Mouse (Mus musculus) urinary bladder, postnatal 10 days (tissue): ENCODE data around the gene Pigm.
A peak's percentile ranks its signal among the peaks of the same experiment; 100 is the strongest.

Experiments used
- DNase-seq: peaks from one replicate; pipeline ENCODE4 v3.0.0; 2022; ENCODE audit warnings: low spot score

Gene Pigm

DNA sequence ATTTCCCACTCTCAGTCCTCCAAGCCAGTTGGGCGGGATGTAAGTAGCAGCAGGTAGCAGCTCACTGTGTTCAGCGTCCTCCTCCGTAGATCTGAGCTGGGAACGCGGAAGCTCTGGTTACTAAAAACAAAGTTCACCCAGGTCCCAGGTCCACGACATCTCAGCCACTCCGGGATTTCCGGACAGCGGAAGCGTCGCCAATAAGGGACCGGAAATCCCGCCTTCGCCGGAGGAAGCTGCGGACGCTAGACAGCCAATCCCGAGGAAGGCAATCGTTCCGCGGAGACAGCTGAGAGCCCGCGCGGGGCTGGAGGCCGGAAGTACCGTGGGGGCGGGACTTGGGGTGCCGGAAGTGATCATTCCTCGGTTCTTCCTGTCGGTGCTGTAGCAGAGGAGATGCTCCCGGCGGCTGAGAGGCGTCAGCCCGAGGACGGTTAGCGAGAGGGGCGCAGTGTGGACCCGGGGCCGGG, at the start of gene Pigm:
Pigm (plus strand) TSS at position 349 of the 470 bp plus-strand sequence.
- DNase-seq, result peak; percentile 96

DNA sequence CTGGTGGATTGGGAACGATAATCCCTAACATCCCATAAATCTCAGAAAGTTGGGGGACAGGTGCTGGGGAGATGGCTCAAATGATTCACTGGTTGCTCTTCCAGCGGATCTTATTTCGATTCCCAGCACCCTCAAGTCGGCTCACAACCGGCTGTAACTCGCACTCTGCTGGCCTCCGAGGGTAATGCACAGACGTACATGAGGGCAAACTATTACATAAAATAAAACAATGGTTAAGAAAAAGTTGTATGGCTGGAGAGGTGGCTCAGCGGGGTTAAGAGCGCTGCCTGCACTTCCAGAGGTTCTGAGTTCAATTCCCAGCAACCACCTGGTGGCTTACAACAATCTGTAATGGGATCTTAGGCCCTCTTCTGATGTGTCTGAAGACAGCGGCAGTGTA, 49.7 kb upstream of the Pigm start:
- no peak for DNase-seq

DNA sequence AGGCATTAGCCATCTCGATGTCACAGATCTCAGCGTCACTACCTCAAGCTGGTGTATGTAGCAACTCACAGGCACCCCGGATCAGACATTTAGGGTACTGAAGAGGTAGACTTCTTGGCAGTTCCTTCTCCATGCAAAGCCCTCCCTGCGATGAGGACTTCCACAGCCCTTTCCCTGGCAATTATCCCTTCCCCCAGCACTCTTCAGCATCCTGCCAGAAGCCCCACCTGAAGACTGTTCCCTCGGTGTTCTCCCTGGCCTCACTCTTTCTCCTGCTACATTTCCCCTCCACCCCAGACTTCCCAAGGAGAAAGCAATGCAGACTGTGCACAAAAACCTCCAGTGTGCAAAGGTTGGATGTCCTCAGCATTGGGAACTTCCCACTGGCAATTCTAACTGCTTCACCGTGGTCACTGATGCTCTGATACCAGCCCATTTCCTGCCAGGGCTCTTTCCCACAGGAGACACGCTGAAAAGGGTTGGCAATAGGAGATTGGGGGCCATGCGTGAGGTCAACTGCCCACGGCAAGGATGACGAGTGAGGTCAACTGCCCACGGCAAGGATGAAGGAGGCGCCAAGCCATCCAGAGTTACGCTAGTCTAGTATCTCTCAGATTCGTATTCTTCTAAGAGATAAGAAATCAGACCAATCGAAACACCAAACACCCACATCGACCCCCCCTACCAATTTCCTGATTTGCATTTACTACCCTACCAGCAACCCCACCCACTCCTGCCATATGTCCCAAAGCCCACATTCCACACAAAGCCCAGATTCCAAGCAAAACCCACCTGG, 48.9 kb upstream of the Pigm start:
- DNase-seq, result no peak

DNA sequence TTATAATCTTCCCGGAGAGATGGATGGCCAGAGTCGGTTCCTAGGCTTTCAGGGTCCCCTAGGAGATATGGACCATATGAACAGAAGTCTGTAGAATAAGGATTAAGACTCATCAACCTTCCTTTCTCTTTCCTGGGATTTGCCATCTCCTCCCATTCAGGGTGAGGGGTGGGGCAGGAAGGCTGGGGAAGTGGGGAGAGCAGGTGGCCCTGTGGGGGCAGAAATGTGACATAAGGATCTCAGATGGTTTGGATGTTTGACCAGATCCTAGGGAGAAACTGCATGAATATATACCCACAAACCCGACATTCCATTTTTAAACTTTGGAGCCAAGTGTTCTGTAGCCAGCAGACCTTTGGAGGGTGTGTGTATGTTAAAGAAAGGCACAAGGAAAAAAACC, 48.3 kb upstream of the Pigm start:
- DNase-seq, result no peak

DNA sequence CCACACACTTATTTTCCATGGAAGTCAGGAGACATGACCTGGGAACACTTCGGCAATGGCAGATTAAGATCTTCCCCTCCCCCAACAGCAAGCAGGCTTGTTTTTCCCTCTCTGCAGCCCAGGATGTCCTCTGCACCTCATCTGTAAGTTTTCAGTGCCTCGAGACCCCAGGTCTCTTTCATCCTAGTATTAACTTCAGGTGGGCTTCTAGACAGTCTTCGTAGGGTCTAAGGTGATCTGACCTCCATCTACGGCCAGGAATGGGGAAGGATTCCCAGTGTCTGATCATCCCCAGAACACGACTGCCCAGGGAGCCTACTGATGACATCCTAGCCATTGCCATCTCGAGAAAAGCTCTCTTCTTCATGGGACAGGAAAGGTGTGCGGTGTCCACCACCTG, 47.9 kb upstream of the Pigm start:
- no peak for DNase-seq

DNA sequence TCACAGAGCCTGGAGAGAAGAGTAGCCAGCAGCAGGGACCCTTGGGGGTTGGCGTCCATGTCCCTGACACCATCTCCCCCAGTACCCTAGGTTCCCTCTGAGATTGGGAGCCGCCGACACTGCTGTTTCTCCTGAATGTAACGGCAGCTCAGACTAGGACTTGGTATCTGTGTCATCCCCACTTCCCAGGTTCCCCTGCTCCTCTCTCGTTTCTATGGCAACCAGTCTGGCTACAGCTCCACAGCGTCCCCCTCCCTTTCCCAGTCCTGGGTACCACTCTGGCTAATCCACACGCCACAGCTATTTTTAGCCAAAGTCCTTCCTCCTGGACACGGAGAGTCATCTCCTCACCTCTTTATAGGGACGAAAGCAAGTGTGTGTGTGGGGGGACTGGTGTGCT, 47.2 kb upstream of the Pigm start, which contains the start of gene Kcnj9:
Kcnj9 (minus strand) TSS at position 188 of the 400 bp plus-strand sequence.
- no peak for DNase-seq

DNA sequence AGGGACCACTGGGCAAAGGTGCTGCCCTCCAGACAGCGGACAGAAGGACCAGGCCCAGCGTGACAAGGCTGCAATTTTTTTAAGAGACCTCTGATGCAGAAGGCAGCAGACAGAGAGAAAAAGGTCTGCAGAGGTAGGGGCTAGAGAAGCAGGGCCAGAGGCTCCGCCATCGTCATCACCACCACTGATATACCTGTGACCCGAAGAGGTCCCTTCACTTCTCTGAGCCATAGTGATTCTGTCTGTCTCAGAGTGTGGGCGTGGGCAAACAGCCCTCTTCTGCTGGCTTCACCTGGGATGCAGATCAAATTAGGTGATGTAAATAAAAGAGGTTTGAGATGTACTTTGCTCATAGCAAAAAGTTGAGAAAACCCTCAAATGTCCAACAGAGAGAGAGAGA, 46.7 kb upstream of the Pigm start:
- no peak for DNase-seq

DNA sequence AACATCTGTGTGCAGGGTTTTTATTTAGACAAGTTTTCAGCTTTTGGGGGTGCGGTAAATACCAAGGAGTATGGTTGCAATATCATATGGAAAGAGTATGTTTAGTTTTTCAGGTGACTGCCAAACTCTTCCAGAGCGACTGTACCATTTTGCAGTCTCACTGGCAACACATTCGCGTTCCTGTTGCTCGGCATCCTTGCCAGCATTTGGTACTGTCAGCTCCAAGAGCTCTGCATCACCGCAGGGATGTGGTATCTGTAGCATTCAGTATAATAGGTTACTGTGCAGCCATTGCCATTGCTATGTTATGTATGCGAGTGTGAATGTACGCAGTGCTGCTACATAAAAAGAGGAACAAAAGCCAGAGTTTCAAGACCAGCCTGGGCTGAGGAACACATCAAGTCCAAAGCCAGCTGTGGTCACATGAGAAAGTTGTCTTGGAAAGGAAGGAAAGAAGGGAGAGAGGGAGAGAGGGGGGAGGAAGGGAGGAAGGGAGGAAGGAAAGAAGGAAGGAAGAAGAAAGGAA, 44.9 kb upstream of the Pigm start:
- no peak for DNase-seq

DNA sequence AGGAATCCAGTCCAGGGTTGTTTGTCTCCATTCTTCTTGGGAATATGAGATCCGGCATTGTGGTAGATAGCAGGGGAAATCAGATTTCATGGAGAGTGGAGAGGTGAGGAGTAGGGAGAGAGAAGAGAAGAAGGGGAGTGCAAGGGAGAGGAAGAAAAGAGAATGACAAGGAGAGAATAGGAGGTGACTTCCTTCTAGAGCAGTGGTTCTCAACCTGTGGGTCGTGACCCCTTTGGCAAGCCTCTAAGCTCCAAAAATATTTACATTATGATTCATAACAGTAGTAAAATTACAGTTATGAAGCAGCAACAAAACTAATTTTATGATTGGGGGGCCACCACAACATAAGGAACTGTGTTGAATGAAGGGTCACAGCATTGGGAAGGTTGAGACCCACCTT, 43.4 kb upstream of the Pigm start:
- DNase-seq, result no peak

DNA sequence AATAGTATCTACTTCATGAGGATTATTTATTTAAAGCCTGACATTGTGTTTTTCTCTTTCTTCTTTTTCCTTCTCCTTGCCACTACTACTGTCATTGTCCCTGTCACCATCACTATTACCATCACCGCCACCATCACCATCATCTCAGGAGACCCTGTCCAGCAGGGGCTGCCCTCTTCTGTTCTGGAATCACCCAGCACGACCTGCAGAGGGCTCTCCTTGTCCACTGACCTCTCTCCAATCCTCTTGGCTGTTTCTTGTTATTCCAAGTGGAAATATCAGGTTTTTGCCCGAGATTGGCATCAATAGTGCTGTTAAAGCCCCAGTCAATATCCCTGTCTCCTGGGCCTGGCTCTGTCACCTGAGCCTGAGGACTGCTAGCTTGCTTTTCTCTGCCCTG, 42.8 kb upstream of the Pigm start:
- no peak for DNase-seq

DNA sequence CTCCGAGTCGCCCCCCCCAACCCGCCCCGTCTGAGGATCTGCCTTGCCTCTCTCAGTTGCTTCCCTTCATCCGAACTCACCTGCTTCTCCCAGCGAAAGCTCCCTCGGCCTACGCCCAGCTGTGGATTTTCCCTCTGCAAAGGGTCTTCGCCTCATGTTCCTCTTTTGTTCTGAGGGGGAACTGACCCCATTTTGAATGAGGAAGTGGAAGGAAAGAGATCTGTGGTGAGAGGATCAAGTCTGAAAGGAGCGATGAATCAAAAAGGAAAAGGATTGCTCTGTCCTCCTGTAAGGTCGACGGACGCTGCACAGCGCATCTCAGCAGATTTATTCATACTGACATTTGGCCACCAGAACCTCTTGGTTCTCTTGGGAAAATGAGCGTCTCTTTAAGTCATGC, 40.5 kb upstream of the Pigm start:
- DNase-seq, result no peak

DNA sequence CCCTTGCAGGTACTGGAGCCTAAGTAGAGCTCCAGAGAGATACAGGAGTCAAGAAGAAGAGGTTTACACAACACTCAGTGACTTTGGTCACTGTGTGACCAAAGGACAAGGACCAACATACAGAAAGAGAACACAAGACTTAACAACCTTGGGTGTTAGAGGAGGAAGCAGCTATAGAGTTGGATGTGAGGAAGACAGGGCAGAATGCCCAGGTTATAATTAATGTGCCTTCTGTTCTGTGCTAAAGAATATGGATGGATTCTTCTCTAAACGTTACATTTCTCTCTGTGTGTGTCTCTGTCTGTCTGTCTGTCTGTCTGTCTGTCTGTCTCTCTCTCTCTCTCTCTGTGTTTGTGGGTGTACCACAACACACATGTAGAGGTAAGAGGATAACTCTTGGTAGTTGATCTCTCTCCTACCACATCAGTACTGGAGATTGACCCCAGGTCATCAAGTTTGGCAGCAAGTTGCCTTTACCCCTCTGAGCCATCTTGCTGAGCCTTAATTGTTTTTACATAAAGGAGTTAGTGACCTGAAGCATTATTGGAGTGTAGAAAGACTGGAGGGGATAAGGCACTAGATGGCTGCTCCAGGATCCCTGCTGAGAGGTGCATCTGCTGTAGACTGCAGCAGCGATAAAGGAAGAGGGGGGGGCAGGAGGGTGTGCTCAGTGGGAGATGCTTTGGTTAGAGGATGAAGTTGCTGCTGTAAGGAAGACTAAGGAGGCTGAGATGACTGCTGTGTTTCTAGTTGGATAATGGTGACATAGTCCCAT, 38.7 kb upstream of the Pigm start:
- DNase-seq, result no peak

DNA sequence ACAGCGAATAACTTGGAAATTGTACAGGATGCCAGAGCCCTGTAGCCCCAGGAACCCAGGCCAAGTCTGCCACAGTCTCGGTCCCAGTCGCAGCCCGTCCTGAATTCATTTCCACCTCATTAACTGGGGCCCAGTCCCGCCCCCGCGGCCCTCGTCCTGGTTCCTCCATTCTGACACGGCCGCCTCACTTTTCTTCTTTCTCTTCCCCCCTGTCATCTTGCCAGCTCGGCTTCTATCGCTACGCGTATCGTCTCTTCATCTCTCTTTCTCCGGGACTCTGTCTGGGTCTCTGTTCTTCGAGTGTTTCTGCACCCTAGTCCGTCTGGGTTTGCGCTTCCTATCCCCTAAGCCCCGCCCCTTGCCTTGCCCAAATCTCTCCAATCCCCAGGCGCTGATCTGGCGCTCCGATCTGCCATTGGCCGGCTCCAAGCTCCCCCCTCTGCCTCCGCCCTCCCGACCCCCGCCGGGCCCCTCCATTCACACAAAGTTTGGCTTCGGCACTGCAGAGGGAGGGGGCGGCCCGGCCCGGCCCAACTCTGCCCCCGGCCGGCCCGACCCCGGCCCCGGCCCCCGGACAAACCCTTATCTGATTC, 35.5 kb upstream of the Pigm start, which contains the start of gene Kcnj10:
Kcnj10 (plus strand) TSS at position 482 of the 593 bp plus-strand sequence.
- no peak for DNase-seq

DNA sequence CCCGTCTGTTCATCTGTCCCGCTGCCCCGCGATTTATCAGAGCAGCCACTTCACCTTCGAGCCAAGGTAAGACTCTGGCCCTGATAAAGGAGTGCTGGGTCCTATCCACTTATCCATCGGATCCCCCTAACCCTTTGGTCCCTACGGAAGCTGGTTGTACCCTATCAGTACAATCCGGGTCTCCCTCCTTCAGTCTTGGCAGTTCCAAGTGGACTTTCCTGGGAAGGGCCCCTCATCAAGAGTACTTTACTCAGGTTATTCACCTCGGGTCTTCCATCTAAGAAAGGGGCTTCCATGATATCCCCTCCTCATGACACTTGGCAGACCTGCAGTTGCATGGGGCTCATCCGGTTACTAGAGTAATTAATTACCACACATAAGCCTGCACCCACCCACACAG, 35.0 kb upstream of the Pigm start:
- no peak for DNase-seq

DNA sequence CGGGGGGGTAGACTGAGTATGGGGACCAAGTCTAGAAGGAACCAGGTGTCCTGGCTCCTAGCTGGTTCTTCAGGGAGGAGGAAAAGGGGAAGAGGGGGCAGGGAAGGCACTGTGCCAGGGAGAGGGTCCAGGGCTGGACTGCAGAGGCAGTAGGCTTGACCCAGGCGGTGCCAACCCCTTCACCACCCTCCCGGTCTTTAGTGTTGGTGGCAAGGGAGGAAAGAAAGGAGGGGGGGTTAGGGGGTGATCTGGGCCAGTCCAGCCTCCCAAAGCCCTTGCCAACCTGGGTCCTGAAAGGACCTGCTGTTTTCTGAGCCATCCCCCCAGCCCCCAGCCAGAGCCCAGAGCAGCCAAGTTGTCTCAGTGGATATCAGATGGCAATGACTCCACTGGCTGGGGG, 33.6 kb upstream of the Pigm start:
- DNase-seq, result no peak

DNA sequence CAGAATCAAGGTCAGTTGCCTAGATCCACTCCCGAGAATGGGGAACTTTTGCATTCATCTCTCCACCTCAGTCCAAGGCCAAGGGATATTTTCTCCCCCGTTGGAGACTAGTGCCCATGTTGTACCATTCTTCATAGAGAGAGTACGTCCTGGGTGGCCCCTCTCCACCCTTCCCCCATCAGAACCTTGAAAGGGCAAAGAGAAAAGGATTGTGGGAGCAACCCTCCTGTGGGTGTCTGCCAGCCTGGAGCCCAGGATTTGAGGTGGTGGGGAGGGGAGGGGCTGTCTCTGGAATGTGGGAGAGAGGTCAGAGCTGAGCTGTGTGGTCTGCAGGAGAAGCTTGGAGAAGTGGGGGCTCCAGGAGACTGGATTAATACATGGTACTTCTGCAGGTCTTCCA, 32.4 kb upstream of the Pigm start:
- no peak for DNase-seq

DNA sequence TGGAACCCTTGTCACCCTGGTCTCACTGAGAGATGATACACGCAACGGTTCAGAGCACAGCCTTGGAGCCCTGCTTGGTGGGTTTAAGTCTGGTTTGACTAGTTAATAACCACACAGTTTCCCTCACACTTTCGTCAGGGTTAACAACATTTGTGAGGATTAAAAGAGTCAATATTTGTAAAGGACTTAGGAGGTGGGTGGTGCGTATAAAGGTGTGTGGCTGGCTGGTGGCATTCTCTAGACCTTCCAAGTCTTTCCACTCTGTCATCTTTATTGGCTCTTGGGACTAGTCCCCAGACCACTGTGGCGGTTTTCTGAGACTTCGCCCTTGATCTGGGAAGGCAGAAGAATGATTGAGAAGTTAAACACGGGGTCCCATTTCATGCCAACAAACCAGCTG, 31.5 kb upstream of the Pigm start:
- no peak for DNase-seq

DNA sequence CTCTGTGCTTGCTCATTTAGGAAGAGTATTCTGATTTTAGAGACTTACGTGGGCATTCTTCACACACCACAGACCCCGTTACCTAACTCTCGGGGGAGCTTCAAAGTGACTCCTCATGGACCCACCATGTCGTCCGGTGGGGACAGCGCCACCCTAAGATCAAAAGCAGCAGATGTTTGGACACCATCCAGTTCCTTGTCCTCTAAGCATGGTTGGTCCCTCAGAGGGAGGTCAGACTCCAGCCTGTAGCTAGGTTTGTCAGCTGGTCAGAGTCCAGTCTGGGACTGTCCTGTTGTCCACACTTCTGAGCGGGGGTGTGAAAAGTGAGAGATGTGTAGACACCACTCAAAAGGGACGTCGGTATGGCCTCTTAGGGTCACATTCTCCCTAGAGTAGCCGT, 29.6 kb upstream of the Pigm start:
- no peak for DNase-seq

DNA sequence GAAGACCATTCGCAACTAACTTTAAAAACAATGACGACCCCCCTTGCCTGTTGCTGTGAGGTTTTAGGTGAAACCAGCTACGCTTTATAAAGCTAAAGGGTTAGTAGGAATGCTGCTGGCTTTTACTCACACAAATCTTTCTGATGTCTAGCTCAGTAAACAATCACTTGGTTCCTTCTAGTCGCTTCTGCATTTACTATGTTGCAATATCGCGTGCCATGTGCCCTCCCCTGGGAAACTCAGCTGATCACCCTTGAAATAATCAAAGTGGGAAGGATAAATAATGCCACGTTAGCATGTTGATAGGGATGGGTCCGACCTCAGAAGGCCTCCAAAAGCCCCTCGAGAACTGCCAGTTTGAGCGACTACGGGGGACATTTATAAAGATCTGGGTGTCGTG, 29.0 kb upstream of the Pigm start:
- DNase-seq, result no peak

DNA sequence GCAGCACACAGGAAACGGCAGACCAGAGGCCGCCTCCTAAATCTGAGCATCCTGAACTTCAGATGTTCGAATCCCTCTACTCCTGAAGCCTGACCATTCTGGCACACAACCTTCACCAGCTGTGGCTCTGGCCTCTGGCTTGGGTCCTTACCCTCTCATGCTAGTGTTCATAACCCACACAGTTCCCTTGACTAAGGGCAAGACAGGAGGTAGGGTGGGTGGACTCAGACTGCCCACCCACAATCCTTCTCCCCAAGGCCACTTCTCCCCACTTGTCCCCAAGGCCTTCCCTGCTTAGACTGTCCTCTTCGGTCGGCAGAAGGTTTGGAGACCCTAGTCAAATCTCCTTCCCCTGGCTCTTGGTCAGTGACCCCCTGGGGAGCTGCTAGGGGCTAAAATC, 26.8 kb upstream of the Pigm start:
- DNase-seq, result no peak

DNA sequence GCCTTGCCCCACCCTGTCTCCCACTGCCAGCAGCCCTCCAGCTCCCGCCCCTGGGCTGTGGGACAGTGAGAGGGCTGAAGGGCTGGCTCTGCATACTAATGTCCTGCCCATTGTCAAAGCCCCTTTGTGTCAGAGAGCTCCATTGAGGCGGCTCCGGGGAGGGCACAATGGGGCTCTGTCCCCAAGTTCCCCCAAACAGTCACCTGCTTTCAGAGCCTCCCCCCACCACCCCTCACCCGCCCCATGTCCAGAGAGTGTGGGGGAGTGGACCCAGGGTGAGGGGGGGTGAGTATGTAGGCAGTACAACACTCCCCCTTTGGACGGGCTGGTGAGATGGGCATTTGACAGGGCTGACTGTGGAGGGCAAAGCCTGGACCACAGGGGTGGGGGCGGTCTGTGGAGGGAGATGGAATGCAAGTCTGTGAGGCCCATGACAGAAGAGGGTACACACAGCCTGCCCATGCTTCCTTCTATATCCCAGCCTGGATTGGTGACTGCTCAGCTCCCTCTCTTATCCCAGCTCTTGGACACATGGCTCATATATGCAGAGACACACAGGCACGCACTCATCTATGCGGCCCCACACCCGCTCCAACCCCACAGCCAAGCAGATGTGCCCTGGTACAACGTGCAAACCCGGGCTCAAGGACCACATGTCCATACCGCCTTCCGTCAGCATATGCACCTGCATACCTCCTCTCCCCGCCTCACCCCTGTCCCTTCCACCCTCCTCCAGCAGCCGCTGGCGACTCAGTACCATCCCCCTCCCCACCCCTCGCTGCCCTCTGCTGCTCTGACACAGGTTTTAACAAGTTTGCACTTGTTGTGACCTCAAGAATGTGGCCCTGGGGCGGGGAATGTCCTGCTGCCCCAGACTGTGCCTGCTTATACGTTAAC, 26.2 kb upstream of the Pigm start:
- no peak for DNase-seq

DNA sequence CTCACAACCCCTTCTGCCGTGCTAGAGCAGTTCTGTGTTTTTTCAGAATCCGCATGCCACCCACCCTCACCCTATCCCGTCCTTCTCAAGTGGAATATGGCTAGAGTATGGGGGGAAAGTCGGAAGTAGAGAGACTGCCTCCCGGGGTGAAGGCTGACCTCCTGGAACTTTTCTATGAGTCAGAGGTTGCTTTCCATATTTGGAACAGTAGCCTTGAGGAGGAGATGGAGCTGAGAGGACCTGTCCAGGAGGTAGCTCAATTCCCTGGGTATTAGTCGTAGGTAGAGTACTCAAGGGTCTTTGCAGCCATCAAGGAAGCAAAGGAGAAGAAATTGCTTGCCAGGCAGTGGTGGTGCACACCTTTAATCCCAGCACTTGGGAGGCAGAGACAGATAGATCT, 24.3 kb upstream of the Pigm start:
- DNase-seq, result no peak
